Mouse (Mus musculus): ENCODE results near the gene Btbd2.

The Btbd2 gene

GRCm38 (mm10) chr10:80687850-80688249 lies 31.0 kb upstream of the Btbd2 start:
- DNase-seq (ENCODE audit: low read depth): no peak

- DNase-seq (ENCODE audit: low read depth): no peak
Measured at GRCm38 (mm10) chr10:80686617-80687016, 29.7 kb upstream of the Btbd2 start.

GRCm38 (mm10) chr10:80684984-80685383 lies 28.1 kb upstream of the Btbd2 start:
- no peak for DNase-seq (ENCODE audit: low read depth)

- no peak for DNase-seq (ENCODE audit: low read depth)
Measured at GRCm38 (mm10) chr10:80684214-80684613, 27.3 kb upstream of the Btbd2 start.

GRCm38 (mm10) chr10:80683647-80684046 lies 26.8 kb upstream of the Btbd2 start:
- no peak for DNase-seq (ENCODE audit: low read depth)

GRCm38 (mm10) chr10:80682003-80682402 lies 25.1 kb upstream of the Btbd2 start:
- DNase-seq (ENCODE audit: low read depth): no peak

- no peak for DNase-seq (ENCODE audit: low read depth)
Measured at GRCm38 (mm10) chr10:80680260-80680696, 23.4 kb upstream of the Btbd2 start.

GRCm38 (mm10) chr10:80679556-80680259 lies 22.8 kb upstream of the Btbd2 start:
- no peak for DNase-seq (ENCODE audit: low read depth)

GRCm38 (mm10) chr10:80678601-80679377 lies 21.9 kb upstream of the Btbd2 start:
- no peak for DNase-seq (ENCODE audit: low read depth)

- DNase-seq (ENCODE audit: low read depth): peak; percentile 84
Measured at GRCm38 (mm10) chr10:80677942-80678436, 21.1 kb upstream of the Btbd2 start, which contains the start of gene Mknk2. Gene Mknk2, minus strand, starts transcription at chr10:80678112.

- DNase-seq (ENCODE audit: low read depth): no peak
Measured at GRCm38 (mm10) chr10:80677128-80677875, 20.4 kb upstream of the Btbd2 start.

- DNase-seq (ENCODE audit: low read depth): peak; percentile 99
Measured at GRCm38 (mm10) chr10:80676198-80676928, 19.5 kb upstream of the Btbd2 start.

- DNase-seq (ENCODE audit: low read depth): no peak
Measured at GRCm38 (mm10) chr10:80675405-80676197, 18.7 kb upstream of the Btbd2 start.

- no peak for DNase-seq (ENCODE audit: low read depth)
Measured at GRCm38 (mm10) chr10:80674851-80675404, 18.1 kb upstream of the Btbd2 start.

- peak; percentile 79 for DNase-seq (ENCODE audit: low read depth)
Measured at GRCm38 (mm10) chr10:80674161-80674711, 17.4 kb upstream of the Btbd2 start.

- no peak for DNase-seq (ENCODE audit: low read depth)
Measured at GRCm38 (mm10) chr10:80673690-80674089, 16.8 kb upstream of the Btbd2 start.

- DNase-seq (ENCODE audit: low read depth): no peak
Measured at GRCm38 (mm10) chr10:80671936-80672690, 15.2 kb upstream of the Btbd2 start.

- no peak for DNase-seq (ENCODE audit: low read depth)
Measured at GRCm38 (mm10) chr10:80671251-80671650, 14.4 kb upstream of the Btbd2 start.

- DNase-seq (ENCODE audit: low read depth): no peak
Measured at GRCm38 (mm10) chr10:80670531-80670930, 13.7 kb upstream of the Btbd2 start.
